Mouse (Mus musculus) right cerebral cortex, adult 18-20 months (tissue): ENCODE measurements around the gene Nfyc.

ENCODE experiments used
- DNase-seq: peaks from one replicate; pipeline ENCODE4 v3.0.0; 2022; ENCODE audit warnings: mixed read lengths

The Nfyc gene

DNA sequence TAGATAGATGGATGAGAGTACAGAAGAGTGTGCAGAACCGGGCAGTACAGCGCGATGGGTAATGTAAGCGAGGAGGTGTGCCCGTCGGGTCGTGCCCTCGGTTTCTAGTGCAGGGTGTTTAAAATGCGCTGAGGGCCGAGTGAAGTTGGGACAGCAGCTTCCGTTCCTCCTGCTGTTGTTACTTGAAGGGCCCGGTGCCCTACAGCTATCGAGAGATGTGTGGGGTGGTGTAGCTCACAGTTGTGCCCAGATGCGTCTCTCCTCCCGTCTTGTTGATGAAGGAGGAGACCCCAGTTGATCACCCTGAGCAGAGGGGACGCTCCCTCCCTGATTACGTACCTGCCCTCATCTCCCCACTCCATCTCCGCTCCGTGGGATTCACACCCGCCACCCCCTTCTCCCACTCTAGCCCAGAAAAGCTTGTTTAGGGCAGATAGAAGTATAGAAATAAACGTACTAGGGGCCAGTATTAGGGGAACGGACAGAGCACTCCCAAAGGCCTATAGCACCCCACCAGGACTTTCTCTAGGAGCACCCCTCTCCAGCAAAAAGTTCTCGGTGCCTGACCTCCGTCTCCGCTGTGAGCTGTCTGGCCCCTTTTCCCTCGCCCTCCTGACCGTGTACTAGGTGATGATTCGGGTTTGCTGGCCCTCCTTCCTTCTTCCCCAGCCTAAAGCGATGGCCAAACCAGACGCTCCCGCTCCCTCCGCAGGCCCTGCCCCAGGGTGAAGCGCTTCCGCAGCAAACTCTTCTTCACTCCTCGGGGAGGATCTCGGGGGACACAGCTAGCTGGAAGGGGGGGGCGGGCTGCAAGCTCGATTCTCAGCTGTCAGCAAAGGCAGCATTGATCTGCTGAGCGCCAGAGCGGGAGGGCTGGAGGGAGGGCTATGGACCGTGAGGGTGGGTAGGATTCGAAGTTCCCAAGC lies 83.2 kb downstream of the Nfyc start, which contains the start of gene Kcnq4:
Kcnq4 (minus strand) TSS at position 672 of the 926 bp plus-strand sequence.
- no peak for DNase-seq

DNA sequence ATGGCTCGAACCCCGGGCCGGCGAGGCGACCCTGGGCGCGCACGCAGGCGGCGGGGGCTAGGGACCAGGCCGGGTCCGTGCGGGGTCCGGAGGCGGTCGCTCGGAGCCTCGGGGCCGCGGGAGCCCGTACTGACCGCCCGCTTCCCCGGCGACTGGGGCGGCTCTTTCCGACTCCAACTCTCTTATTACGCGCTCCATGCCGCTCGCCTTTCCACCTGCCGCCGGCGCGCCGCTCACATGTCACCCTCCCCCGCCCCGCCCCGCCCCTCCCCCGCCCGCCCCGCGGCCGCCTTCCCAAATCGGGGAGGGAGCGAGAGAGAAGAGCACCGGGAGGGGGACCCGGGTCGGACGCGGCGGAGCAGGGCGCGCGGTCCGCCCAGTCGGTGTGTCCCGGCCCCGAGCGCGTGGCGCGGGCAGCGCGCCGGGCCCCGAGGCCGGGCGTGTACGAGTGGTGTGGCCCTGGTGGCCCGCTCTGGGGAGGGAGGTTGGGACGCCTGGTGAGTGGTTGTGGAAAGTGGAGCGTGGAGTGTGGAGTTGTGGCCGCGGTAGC lies 84.1 kb downstream of the Nfyc start:
- DNase-seq, result no peak

DNA sequence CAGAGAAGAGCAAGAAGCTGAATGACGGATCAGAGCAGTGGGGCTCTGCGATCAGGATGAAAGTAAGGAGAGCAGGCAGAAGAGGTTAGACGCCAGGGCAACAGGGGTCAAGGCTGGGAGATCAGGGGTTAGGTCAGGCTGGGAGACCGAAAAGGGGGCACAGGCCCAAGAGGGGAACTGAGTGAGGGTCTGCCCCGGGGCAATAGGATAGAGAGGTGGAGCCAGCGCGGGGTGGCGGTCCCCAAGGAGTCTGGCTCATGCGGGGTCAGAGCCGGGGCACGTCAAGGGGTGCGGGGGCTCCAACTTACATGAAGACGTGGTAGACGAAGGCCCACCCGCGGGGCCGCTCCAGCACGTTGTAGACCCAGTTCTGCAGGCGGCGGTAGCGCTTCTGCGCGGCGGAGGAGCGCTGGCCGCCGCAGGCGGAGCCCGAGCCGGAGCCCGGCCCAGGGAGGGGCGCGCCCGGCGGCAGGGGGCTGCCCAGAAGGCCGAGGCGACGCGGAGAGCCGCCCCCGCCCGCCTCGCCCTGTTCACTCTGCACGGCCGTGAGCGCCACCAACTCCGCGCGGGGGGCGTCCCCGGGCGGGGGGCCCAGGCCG lies 84.7 kb downstream of the Nfyc start:
- DNase-seq, result no peak

DNA sequence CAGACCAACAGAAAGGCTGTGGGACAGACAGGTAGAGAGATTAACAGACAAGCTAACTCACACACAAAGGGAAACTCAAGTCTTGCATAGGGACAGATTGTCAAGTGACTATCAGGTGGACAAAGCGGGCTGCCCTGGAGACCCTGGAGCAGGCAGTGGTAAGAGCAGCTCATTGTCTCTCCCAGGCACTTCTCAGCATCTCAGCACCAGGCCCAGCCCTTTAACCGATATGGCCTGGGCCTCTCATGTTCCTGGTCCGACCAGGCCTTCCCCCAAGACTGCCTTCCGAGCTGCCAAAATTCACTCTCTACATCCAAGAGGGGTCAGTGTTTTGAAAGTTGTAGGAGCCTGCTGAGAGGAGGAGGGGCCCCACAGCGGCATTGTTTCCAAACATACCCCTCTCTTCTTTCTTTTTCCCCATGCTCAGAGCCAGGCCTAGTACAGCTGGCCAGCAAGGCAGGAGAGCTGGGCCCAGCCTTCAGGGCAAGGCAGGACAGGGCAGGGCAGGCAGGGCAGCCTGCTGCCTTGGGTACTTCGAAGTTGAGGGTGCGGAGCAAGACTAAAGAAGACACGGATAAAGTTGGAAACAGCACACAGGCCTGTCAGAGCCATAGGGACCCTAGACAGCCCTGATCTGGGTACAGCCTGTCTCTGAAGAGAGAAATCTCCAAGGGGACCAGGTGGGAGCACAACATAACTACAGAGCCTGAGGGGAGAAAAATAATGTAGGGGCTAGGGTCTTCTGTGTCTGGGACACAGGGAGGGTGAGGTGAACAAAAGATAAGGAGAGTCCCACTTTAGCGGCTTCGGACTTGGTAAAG lies 85.4 kb downstream of the Nfyc start:
- no peak for DNase-seq

DNA sequence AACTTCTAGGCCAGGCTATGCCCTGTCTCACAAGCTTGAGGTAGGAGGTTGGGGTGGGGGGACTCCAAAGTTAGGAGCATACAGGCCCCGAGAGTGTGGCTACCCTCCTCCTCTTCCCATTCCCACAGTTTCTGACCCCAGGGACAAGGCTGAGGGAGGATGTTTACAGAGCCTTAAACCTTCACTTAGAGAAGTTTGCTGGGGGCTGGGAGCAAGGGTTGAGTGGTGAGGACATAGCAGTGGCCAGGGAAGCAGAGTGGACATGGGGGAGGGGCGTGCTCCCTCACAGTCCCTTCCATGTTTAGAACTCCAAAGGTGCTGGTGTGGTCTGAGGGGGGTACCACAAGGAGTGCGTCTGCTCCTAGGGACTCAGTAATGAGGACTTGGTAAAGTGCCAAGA lies 87.7 kb downstream of the Nfyc start:
- DNase-seq, result no peak

DNA sequence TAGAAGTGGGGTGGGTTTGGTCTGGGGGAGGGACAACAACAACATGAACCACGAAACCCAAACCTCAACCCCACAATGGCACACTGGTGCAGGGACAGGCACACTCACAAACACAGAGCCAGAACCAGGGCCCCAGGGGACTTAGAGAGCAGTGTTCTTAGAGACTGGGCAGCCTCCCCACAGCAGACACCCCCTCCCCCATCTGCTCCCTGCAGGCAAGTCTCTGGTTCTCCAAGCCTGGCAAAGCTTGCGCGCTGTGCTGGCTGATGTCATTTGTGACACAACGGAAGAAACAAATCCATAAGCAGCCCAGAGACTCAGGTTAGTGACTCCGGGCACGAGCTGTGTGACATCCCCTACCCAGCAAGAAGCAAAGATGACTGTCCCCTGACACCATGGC lies 90.1 kb downstream of the Nfyc start:
- DNase-seq, result no peak

DNA sequence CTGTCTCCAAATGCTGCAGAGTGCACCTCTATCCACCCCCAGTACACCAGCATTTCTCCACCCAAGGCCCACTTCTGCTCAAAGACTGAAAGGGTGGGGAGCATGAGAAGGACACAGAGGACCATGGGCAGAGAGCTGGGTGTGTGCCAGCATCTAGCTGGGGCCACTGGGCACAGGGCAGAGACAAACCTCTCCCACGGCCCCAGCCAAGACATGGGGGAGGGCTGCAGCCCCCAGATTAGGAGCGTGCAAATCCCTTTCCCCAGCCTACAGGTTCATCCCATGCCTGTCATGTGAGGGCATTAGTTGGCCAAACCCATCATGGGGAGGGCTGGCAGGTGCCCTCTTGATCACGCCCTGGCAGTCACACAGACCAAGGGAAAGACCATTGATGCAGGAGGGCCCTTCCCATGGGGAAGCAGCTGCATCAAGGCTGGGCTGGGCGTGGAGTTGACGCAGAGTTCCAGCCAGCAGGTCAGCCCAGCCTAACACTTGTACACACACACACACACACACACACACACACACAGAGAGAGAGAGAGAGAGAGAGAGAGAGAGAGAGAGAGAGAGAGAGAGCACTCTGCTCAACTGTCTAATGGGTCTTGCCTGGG lies 97.3 kb downstream of the Nfyc start:
- DNase-seq, result no peak

DNA sequence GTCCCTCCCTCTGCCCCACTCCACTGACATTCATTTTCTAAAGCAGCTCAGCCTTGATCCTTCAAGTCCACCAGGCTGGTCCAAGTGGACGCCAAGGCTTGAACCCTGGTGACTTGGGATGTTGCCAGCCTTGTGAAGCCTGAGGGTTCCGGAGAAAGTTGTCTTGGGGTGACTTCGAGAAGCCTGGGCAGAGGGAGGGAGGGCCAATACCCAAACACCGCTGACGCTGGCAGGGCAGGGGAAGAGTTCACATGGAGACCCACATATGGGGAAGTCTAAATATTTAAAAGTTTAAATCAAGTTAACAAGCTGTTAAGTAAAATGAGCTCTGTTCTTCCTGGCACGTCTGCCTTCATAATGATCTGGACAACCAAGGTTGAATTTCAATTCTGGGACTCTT lies 98.6 kb downstream of the Nfyc start:
- no peak for DNase-seq

DNA sequence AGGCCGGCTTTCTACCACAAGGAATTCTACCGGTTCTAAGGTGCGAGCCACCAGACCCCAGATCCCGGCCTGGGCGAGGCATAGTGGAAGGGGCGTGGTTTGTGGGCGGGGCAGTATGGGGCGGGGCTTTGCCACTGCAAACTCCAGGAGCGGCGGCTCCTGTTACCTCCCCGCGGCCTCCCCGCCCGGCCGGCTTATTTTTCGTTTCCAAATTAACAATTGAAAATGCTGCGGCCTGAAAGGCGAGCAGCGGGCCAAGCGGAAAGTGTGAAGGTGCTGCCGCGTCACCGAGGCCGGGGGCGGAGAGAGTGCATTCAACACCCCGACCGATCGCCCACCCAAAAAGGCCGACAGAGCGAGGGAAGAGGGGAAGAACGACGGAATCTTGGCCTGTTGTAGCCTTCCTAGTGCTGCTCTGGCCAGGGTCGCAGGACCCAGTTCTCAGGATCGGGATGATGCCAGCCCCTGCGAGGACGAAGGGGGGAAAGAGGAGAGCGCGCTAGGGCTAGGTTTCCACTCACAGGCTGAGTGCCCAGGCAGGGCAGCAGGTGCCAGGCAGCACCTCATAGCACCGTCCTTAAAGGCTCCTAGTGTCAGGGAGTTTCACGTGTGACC lies 100.2 kb downstream of the Nfyc start:
- DNase-seq, result peak; percentile 50

DNA sequence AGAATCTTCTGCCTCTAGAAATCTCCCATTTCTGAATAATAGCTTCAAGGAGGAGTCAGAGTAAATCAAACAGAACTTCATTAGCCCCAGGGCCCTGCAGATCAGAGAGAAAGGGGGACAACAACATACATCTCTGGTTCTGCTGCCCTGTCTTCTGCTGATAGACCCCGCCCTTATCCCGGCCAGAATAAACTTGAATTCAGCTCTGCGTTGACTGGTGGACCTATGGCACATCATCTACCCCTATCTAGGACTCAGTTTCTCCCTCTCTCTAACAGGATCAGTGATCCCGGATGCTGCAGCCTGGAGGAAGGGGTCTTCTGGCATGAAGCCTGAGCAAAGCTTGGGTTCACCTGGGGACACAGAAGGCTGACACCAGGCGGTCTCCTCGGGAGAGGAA lies 100.8 kb downstream of the Nfyc start:
- no peak for DNase-seq

DNA sequence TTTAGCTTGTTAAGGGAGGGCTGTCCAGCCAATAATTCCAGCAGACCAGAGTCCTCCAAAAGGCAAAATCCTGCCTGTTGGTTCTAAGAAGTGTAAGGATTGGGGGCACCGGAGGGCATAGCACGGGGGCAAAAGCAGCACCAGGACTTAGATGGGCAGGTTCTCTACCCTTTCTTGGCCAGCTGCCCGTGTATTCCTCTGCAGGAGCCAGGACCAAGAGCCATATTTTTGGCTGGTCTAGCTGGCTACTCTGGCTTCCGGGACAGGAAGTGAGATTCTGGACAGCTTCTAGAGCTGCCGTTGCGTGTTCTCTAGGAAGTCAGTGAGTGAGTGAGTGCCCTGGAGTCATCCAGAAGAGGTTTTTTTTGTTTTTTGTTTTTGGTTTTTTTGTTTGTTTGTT lies 101.2 kb downstream of the Nfyc start:
- no peak for DNase-seq

DNA sequence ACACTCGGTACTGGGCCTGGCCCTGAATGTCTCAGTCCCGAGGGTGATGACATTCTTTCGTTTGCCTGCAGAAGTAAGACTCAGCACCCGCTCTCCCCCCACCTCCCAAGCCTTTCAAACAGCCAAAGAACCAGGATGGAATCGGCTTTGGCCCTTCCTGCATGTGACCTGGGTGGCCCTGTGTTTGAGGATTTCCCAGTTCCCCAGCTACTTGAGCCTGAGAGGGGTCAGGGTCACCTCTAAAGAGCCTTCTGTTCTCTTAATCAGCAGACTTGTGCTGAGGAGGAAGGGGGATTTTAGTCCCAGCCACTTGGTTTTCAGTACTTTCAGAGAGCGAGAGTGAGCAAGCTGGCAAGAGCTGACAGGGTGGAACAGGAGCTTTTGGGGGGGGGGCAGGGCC lies 101.9 kb downstream of the Nfyc start:
- DNase-seq, result no peak

DNA sequence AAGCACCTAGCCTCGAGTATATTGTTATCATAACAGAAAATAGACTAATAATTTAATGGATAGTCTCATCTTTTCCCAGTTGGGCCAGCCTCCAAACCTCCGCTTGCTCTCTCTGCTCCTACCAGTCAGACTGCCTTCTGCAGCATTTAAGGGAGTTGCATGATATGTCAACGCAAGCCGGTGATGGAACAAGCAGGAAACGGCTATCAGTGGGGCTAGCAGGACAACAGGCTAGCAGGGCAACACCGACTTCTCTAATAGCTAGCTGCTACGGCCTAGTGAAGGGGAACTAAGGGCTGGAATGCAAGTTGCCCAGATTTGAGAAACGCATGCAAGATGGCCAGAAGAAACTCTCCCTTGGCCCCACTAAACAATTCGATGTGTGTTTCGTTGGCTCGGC lies 103.5 kb downstream of the Nfyc start:
- no peak for DNase-seq

DNA sequence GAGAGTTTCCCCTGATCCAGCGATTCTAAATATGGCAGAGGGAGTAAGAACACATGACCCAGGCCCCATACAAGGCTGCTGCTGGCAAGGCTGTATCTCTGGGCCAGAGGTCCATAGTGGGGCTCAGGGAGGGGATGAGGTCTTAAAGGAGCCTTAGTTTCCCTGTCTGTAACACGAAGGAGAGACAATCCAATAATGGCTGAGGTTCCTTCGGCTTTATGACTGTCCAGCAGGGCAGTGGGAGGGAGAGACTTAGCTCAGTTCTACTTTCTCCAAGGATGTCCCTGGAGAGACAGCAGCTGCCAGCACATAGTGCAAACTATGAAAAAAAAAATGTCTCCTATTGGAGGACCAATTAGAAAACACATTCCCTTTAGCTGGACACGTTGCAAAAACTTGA lies 105.2 kb downstream of the Nfyc start:
- DNase-seq, result no peak

DNA sequence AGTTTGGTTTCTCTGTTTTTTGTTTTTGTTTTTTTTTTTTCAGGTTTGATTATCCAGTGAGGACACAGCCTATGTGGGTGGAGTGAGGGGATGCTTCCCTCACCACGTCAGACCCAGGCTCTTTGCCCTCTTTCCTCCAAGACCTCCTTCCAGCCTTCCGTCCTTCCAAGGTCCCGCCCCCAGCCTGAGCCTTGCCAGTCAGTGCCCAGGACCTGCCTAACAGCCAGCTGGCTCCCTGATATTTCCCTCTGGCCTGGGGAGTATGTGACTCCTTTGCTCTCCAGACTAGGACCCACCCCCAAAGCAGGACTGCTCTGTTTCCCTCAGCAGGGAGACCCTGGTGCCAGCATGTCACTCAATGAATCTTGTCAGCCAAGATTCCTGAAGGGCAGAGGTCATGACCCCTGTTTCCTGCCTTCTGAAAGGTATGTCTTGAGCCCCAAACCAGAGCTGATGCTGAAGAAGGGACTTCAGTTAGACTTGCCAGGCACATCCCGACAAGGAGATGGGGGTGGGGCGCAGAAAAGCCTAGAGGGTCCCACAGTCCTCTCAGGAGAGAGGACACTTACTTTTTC lies 105.8 kb downstream of the Nfyc start:
- DNase-seq, result no peak

DNA sequence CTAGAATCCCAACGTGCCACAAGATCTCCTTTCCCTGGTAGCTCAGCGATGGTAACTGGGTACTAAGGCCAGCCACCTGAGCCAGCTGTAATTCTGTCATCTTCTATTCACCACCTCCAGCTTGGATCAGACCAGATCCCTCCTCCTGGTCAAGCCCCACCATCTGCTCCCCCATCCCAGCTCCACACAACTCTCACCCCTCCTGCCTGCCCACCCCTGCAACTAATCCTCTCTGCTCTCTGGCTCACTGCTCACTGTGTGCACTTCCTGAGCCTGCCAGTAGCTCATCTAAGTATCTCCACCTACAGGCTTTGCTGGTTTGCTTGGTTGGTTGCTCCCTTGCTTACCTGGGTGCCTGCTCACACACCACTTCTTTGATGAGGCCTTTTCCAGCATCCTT lies 109.8 kb downstream of the Nfyc start:
- DNase-seq, result no peak

DNA sequence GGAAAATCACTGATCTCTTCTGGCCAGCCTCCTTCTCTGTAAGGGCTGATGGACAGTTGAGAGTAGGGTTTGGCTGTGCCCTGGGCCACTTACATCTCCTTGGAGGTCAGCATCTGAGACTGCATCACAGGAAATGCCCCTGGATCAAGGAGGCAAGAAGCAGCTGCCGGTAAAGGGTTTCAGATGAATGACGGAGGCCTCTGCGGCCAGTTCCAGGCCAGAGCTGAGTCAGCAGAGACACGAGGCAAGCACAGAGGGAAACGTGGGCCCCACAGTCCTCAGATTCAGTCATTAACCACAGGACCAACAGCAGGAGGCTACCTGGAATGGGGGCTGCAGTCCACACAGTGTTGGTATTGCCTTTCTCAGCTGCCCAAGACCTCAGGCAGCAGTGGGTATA lies 112.2 kb downstream of the Nfyc start:
- no peak for DNase-seq

DNA sequence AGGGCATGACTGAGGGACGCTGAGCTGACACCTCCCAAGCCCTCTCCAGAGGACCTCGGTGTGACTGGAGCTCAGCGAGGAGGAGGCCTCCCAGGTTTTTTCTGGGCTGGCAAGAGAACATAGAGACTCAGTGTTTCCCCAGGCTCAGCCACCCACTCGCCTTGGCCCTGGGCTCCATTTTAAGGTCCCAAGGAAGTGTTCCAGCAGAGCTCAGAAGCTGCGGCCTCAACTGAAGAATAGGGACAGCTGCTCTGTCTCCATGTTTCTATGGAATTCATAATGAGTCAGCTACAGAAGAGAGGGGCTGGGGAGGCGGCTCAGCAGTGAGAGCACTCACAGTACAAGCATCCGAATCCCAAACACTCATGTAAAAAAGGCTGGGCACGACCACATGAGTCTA lies 113.8 kb downstream of the Nfyc start:
- peak; percentile 82 for DNase-seq

DNA sequence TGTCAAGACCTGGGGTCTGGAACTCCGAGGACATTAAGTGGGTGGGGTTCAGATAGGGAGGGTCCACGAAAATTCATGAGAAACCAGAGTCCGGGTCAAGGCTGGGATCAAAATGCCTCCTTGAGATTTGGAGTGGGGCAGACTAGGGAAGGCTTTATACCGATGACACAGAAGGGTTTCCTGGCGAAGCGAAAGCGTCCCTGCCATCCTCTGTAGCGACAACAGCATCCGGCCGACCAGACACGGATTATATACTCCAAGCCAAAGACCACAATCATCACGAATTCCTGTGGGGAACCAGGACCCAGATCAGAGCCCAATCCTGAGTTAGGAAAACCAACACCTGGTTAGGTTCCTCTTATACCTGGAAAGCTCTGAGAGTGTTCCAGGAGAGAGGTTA lies 114.6 kb downstream of the Nfyc start:
- no peak for DNase-seq

DNA sequence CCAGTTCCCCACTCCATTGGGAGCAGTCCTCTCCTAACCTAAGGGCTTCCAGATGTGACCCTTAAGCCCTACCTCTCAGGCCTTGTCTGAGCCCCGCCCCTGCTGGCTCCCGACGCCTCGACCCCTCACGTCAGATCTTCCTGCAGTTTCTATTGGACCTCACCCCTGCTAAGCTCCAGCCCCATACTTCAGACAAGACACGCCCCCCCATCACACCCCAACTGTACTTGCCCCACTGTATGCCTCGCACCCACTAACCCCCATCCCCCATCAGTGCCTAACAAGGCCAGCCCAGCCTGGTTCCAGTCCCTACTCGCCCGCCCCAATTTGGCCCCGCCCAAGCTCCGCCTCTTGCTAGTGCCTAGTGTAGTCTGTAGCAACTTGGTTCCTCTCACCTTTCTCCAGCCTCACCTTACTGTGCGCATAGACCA lies 115.2 kb downstream of the Nfyc start:
- DNase-seq, result no peak

DNA sequence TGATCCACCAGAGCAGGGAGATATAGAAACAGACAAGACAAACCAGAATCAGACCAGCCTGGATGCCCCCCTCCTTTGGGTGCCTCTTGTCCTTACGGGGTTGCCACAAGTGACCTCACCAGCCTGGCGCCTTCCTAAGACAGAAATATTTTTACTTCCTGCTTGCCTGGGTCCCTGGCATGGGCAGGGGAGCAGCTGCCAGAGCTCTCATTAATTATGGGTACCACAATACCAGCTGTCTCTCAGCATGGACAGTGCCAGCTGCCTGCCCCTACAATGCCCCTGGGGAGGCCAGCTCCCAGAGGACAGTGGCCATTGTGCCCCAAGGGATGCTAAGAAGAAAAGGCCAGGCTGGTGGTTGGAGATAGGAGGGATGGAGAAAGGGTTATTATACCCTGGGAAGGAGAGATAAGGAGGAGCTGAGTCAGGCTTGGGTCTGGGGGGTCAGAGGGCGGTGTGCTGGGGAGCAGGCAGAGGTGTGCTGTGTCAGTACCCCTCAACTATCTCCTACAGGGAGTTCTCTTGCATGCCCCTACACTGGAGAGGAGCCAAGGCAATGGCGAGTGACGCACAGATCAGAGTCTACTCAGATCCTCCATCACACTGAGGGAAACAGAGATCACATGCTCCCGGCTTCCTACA lies 117.4 kb downstream of the Nfyc start:
- DNase-seq, result no peak
